Mouse (Mus musculus) small intestine, adult 2 months (tissue): ENCODE data around the gene Treml2.

ENCODE experiments used
- CTCF ChIP-seq: fragments of 200-500 bp; IDR thresholded peaks from 2 replicates; pipeline ENCODE4 v1.5.1; 2012; ENCODE audit warnings: low read depth, mild to moderate bottlenecking, control low read depth, inconsistent platforms, low read length, moderate library complexity, mixed read lengths; ENCODE audit not compliant: insufficient replicate concordance, insufficient read length; ENCODE audit errors: extremely low read depth
- POLR2A ChIP-seq: fragments of 200-500 bp; IDR thresholded peaks from 2 replicates; pipeline ENCODE4 v1.6.1; 2012; ENCODE audit warnings: low read depth, mild to moderate bottlenecking, control low read depth, inconsistent platforms, low read length, moderate library complexity

DNA sequence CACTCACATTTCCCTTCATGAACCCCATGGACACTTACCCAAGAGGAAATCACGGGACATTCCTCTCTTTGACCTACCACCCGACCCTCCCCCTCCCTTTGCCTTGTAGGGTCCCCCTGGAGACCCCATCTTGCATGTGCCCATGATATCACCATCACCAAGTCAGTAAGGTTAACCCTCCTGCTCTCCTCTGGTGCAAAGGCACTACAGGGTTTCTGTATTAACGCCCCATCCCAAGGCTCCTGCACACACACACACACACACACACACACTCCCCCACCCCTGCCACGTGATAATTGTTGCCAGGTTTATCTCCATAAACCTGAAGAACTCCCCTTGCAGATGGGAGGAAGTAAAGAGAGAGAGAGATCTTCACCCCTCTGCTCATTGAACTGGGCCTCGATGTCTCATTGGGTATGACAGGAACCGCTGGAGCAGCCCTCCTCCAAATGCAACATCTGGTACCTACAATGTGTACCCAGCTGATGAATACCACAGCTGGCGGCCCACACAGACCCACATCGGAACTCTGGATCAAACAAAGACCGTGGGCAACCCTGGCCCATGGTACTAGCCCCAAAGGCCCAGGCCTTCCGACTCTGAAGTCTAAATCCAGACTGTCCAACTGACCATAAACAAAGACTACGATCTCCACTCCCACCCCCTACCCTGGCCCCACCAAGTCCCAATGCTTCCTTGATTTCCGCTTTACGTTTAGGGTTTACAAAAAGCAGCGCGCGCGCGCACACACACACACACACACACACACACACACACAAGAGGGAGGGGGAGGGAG is 18.2 kb upstream of the Treml2 start:
- TF ChIP-seq CTCF (no peak), POLR2A (no peak)
